Mouse (Mus musculus) limb, embryonic 12.5 days (tissue): ENCODE results near the gene Filip1. TPM values are rescaled to one million over a fixed set of nuclear protein-coding genes. Genes with fewer than 3 reads are reported as not detected.

Experiments
- ATAC-seq: fragments of 200-750 bp; cut with Nextera tagmentation; 2 replicates; pipeline ENCODE4 v1.8.0; 2017; ENCODE audit warnings: low read depth, moderate TSS enrichment; ENCODE audit not compliant: insufficient number of reproducible peaks, insufficient read depth, low FRiP score, low TSS enrichment
- H3K27ac ChIP-seq: fragments of 300-500 bp; sonication (generic); 2 replicates; pipeline ENCODE4 v1.5.1; 2016; ENCODE audit warnings: mild to moderate bottlenecking, moderate library complexity
- H3K27me3 ChIP-seq: fragments of 300-500 bp; sonication (generic); 2 replicates; pipeline ENCODE4 v1.6.1; 2016; ENCODE audit warnings: mild to moderate bottlenecking, moderate library complexity
- H3K36me3 ChIP-seq: fragments of 300-500 bp; sonication (generic); 2 replicates; pipeline ENCODE4 v1.6.1; 2016; ENCODE audit warnings: mild to moderate bottlenecking, moderate library complexity
- H3K4me1 ChIP-seq: fragments of 300-500 bp; sonication (generic); replicated peaks from 2 replicates; pipeline ENCODE4 v1.6.1; 2016
- H3K4me2 ChIP-seq: fragments of 300-500 bp; sonication (generic); 2 replicates; pipeline ENCODE4 v1.6.1; 2016; ENCODE audit warnings: mild to moderate bottlenecking, moderate library complexity
- H3K4me3 ChIP-seq: fragments of 300-500 bp; sonication (generic); replicated peaks from 2 replicates; pipeline ENCODE4 v1.5.1; 2016; ENCODE audit warnings: mild to moderate bottlenecking
- H3K9ac ChIP-seq: fragments of 300-500 bp; sonication (generic); replicated peaks from 2 replicates; pipeline ENCODE4 v1.6.1; 2016; ENCODE audit warnings: mild to moderate bottlenecking, moderate library complexity
- H3K9me3 ChIP-seq: fragments of 300-500 bp; sonication (generic); 2 replicates; pipeline ENCODE4 v1.6.1; 2016; ENCODE audit warnings: mild to moderate bottlenecking, moderate library complexity
- WGBS: fragments of 180-500 bp; shearing (Covaris S2); methylation state at CpG from one replicate; pipeline ENCODE4 v1.1.7; 2016; 5-methylcytosine and 5-hydroxymethylcytosine counted together
- polyA plus RNA-seq: library from polyadenylated mRNA; unstranded; fragments of >200 nt; fragmentation: Nextera tagmentation; extraction: Ambion mirVana; gene quantifications from 2 replicates; pipeline ENCODE4 v1.2.1, GENCODE M21; 2016

The Filip1 gene
- polyA plus RNA-seq, 1 experiment from 2014 or later, result 1.6 TPM

- Histone ChIP-seq H3K36me3 (no peaks in the 10 kb centered on the region), H3K9ac (no peak overlapping the region), H3K4me1 (no peaks in the 10 kb centered on the region), H3K4me2 (no peak overlapping the region), H3K27me3 (no peaks in the 10 kb centered on the region), H3K9me3 (no peaks in the 10 kb centered on the region), H3K4me3 (no peak overlapping the region), H3K27ac (no peak overlapping the region)
- no peak for ATAC-seq
- 70% methylated on average over 5 of the region's 5 CpGs for whole genome bisulfite sequencing
Observed at GRCm38 (mm10) chr9:79894665-79895064, 118.0 kb downstream of the Filip1 start.

DNA sequence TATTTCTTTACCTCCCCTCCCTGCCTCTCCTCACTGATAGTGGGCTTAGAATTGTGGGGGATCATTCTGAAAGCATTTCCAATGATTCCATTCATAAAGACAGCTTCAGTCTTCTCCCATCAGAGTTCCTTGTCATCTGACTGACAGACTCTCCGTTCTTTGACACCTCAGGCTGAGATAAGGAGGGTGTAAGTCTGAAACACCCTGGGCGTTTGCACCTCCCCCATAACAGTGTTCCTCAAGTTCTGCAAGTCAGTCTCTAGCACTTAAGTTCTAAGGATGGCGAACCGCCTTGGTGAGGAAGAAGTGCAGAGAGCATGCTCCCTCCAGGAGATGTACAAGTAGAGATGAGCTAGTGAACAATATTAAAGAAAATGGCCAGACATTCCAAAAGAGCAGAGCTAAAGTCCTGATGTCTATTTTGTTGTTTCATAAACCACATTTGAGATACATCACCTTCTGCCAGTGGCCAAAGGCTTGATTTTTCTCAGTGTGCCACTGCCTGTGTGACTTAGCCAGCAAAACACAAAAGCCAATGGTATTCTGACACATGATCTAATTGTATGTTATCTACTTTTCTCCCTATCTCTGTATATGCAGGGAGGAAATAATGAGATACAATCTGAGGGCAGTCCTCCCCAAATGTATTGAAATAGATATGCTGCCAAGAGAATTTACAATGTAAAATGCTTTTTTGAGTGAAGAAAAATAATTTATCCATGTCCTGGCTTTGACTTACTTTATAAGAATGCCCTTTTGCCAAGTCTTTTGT lies 118.6 kb downstream of the Filip1 start:
- Histone ChIP-seq H3K36me3 (no peaks in the 10 kb centered on the region), H3K4me2 (no peak overlapping the region), H3K27ac (no peak overlapping the region), H3K9me3 (no peaks in the 10 kb centered on the region), H3K27me3 (no peaks in the 10 kb centered on the region), H3K4me1 (no peaks in the 10 kb centered on the region), H3K9ac (no peak overlapping the region), H3K4me3 (no peak overlapping the region)
- WGBS, result 63% methylated on average over 4 of the region's 4 CpGs
- no peak for ATAC-seq

DNA sequence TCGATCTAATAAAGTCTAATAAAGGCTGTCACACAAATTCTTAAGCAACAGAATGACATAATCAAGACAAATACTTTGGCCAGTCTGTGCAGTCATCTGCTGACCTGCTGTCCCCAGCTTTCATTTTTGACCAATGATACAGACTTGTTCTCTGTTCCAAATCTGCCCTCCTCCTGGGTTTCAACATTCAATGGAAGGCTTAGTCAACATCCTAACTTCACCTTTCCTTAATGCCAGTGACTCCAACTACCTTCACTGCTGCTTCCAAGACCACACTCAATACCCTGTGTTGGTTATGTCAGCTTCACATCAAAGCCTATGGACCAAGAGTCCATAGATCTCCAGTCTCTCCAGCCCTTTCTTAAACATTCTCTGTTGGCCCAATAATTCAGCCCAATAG lies 120.5 kb downstream of the Filip1 start:
- H3K36me3 ChIP-seq, result no peaks in the 10 kb centered on the region
- no peak overlapping the region for H3K27ac ChIP-seq
- no peak overlapping the region for H3K4me2 ChIP-seq
- ATAC-seq, result no peak
- no peaks in the 10 kb centered on the region for H3K9me3 ChIP-seq
- no peak overlapping the region for H3K4me3 ChIP-seq
- WGBS, result 96% methylated on average over 1 of the region's 1 CpGs
- no peaks in the 10 kb centered on the region for H3K27me3 ChIP-seq
- H3K9ac ChIP-seq, result no peak overlapping the region
- no peaks in the 10 kb centered on the region for H3K4me1 ChIP-seq

DNA sequence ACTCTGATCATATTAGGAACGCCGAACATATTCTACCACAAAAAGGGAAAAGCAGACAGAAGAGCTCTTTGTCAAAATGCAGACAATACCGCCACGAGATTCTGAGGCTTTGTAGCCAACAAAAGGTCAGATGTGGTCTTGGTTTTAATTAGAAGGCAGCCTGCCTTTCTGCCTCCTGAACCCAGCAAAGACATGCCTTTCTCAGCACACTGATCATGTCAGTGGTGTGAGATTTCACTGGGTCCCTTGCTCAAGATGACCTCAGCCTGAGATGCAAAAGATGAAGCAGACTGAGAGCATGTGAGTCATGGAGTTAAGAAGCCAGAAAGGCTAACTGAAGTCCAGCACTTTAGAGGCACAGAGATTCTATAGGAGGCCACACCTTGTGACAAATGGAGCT lies 122.2 kb downstream of the Filip1 start:
- WGBS, result 65% methylated on average over 4 of the region's 4 CpGs
- H3K27me3 ChIP-seq, result no peaks in the 10 kb centered on the region
- no peaks in the 10 kb centered on the region for H3K9me3 ChIP-seq
- no peak for ATAC-seq
- no peaks in the 10 kb centered on the region for H3K4me1 ChIP-seq
- no peak overlapping the region for H3K9ac ChIP-seq
- no peak overlapping the region for H3K27ac ChIP-seq
- H3K4me2 ChIP-seq, result no peak overlapping the region
- no peak overlapping the region for H3K4me3 ChIP-seq
- H3K36me3 ChIP-seq, result no peaks in the 10 kb centered on the region

DNA sequence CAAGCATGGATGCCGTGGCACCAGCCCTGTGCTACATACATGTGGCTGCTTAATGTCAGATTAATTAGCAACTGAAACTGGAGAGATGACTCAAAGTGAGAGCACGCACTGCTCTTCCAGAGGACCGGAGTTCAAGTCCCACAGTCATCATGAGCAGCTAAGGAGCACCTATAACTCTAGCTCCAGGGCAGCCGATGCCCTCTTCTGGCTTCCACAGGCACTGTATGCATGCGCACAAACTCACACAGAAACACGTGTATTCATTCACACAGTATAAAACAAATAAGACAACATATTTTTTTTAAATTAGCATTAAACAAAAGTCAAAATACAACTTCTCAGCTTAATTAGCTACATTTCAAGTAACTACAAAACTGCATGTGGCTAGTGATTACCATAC lies 123.5 kb downstream of the Filip1 start:
- H3K36me3 ChIP-seq, result no peaks in the 10 kb centered on the region
- H3K9me3 ChIP-seq, result no peaks in the 10 kb centered on the region
- no peak overlapping the region for H3K4me3 ChIP-seq
- no peak overlapping the region for H3K4me2 ChIP-seq
- no peak for ATAC-seq
- 91% methylated on average over 6 of the region's 6 CpGs for WGBS
- no peaks in the 10 kb centered on the region for H3K4me1 ChIP-seq
- no peak overlapping the region for H3K27ac ChIP-seq
- no peaks in the 10 kb centered on the region for H3K27me3 ChIP-seq
- no peak overlapping the region for H3K9ac ChIP-seq

DNA sequence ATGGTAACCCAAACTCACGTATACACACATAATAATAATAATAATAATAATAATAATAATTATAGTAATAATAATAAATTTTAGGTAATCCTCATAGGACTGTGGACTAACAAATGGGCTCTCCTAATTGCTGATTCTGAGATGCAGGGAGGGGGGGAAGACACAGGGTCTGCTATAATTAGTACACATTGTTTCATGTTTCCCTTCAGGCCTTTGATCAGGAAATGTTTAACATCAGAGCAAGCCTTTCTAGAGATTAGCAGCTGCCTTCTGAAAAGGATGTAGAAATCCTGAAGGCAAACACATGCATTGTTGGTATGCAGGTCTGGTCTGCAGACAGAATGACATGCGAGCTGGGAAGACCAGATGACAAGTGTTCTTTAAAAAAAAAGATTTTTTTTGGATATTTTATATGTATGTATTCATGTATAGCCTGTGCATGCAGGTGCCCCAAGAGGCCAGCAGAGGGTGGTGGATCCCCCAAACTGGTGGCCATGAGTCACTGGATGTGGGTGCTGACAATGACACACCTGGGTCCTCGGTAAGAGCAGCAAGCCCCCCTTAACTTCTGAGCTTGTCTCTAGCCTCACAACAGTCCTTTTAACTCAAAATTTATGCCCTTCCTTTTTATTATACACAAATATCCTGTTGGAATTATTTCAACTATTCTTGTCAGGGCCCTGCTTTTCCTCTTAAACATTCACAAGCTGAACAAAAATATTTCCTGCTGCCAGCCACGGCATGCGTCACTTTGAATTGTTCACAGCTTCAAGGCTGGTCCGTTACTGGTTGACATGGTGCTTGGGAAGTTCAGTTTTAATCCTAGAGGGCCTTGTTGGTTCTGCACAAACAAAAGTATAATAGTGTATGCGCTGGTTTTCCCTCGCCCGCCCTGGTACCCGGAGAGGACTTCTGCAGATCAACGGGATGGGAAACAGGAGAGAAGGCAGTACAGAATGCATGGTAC lies 127.1 kb downstream of the Filip1 start:
- Histone ChIP-seq H3K27me3 (no peaks in the 10 kb centered on the region), H3K4me1 (no peaks in the 10 kb centered on the region), H3K27ac (no peak overlapping the region), H3K36me3 (no peaks in the 10 kb centered on the region), H3K4me2 (no peak overlapping the region), H3K9ac (no peak overlapping the region), H3K9me3 (no peaks in the 10 kb centered on the region), H3K4me3 (no peak overlapping the region)
- 77% methylated on average over 11 of the region's 11 CpGs for WGBS
- no peak for ATAC-seq

DNA sequence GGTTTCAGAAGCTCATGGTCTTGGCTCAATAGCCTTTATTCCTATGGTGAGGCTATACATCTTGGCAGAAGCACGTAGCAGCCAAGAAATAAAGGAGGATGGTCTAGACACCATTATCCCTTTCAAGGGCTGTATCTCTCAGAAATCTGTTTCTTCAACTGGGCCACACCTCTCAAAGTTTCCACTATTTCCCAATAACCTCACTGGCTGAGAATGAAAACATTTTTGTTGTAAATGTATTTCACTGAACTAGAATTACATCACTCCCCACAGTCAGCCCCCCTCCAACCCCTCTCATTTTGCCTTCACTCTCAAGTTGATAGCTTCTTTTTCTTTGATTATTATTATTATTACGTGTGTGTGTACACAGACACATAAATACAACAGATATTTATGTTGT lies 129.5 kb downstream of the Filip1 start:
- WGBS, result 84% methylated on average over 2 of the region's 2 CpGs
- H3K9ac ChIP-seq, result no peak overlapping the region
- H3K36me3 ChIP-seq, result no peaks in the 10 kb centered on the region
- no peak overlapping the region for H3K27ac ChIP-seq
- no peaks in the 10 kb centered on the region for H3K4me1 ChIP-seq
- no peaks in the 10 kb centered on the region for H3K27me3 ChIP-seq
- no peak for ATAC-seq
- no peaks in the 10 kb centered on the region for H3K9me3 ChIP-seq
- H3K4me3 ChIP-seq, result no peak overlapping the region
- no peak overlapping the region for H3K4me2 ChIP-seq

- Histone ChIP-seq H3K9ac (no peak overlapping the region), H3K9me3 (no peaks in the 10 kb centered on the region), H3K4me2 (no peak overlapping the region), H3K4me1 (no peaks in the 10 kb centered on the region), H3K27me3 (no peaks in the 10 kb centered on the region), H3K36me3 (no peaks in the 10 kb centered on the region), H3K27ac (no peak overlapping the region), H3K4me3 (no peak overlapping the region)
- 64% methylated on average over 7 of the region's 7 CpGs for WGBS
- ATAC-seq, result no peak
Observed at GRCm38 (mm10) chr9:79880031-79880430, 132.6 kb downstream of the Filip1 start.

DNA sequence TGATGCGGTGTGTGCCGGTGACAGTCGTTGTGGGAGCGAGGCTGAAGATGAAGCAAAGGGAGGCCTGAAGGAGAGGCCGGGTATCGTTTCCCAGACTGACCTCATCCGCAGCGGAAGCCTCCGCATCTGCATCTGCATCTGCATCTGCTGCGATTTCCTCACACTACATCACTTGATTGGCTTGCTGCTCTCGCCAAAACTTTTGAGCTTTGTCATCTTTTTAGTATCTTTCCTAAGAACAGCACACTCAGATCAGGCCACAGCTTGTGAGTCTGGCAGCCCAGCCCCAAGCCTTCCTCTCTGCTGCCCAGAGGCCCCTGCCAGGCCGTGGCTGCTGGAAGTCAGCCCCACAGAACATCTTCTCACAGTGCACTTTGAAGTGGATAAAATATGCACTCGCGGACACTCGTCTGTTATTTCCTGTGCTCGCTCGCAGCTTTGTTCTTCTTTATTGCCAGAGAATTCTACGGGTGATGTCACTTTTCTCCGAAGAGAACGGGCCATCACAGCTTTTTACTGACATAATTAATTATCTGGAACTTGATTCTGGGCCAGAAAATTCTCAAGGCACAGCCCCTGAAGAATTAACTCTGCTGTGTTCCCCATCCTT lies 137.0 kb downstream of the Filip1 start:
- Histone ChIP-seq H3K9me3 (no peaks in the 10 kb centered on the region), H3K4me2 (no peak overlapping the region), H3K4me1 (no peaks in the 10 kb centered on the region), H3K36me3 (no peaks in the 10 kb centered on the region), H3K27me3 (no peaks in the 10 kb centered on the region), H3K4me3 (no peak overlapping the region), H3K27ac (no peak overlapping the region), H3K9ac (no peak overlapping the region)
- WGBS, result 54% methylated on average over 20 of the region's 20 CpGs
- no peak for ATAC-seq

DNA sequence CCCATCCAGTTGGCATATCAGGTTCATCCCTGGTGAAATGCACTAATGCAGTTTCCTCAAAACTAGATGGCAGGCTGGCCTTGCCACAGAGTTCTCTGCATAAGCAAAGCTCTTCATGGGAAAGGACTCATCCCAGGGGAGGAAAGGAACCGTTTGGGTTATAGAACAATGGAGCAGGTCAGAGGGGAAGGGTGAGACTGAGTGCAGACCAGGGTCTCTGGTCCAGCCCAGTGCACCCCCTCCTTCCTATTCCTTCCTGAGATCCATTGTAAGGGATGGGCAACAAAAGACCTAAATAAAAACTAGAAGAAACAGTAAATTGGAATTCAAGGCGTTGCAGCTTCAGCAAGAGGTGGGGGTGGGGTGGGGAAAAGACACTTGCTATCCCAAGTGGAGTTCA lies 140.1 kb downstream of the Filip1 start:
- H3K9ac ChIP-seq, result no peak overlapping the region
- WGBS, result 40% methylated on average over 2 of the region's 2 CpGs
- H3K4me1 ChIP-seq, result no peaks in the 10 kb centered on the region
- H3K27ac ChIP-seq, result no peak overlapping the region
- no peak overlapping the region for H3K4me2 ChIP-seq
- H3K36me3 ChIP-seq, result no peaks in the 10 kb centered on the region
- H3K9me3 ChIP-seq, result no peaks in the 10 kb centered on the region
- H3K4me3 ChIP-seq, result no peak overlapping the region
- no peak for ATAC-seq
- H3K27me3 ChIP-seq, result no peaks in the 10 kb centered on the region

DNA sequence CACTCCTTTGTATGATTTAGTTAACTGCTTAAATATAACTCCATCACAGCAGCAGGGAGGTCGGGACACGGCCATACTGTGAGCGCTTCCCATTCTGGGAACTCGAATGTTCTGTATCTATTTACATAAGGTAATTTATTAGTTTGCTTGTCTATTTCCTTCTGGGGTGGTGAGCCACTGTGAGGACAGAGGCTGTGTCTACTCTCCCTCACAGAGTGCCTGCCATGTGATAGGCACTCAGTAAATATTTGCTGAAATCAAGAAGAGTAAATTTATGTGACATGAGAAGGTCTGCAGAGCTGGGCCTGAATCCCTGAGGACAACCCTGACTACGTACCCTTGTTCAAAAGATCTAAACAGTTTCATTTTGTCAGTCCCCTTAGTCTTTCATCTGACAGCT lies 143.1 kb downstream of the Filip1 start:
- H3K36me3 ChIP-seq, result no peaks in the 10 kb centered on the region
- no peak for ATAC-seq
- 75% methylated on average over 5 of the region's 5 CpGs for WGBS

More for the DNA sequence above, 143.1 kb downstream of the Filip1 start:
- Histone ChIP-seq H3K9ac (no peak overlapping the region), H3K4me2 (no peak overlapping the region), H3K9me3 (no peaks in the 10 kb centered on the region), H3K4me3 (no peak overlapping the region), H3K27ac (no peak overlapping the region), H3K4me1 (no peaks in the 10 kb centered on the region), H3K27me3 (no peaks in the 10 kb centered on the region)
